Mouse (Mus musculus) adrenal gland, adult 10 weeks (tissue): ENCODE results near the gene Map2k7. TPM values are rescaled to one million over a fixed set of nuclear protein-coding genes. Genes with fewer than 3 reads are reported as not detected.

Experiments
- polyA plus RNA-seq: library from polyadenylated mRNA; stranded (reverse); fragments of 350-450 nt; fragmentation: Illumina TruSeq; extraction: RNeasy Lipid Tissue Mini Kit (QIAGEN cat#74804); gene quantifications from one replicate; pipeline ENCODE4 v1.2.3, GENCODE M21; 2014; ENCODE audit warnings: low read depth, low replicate concordance

Gene Map2k7
- polyA plus RNA-seq, result 8.6 TPM

DNA sequence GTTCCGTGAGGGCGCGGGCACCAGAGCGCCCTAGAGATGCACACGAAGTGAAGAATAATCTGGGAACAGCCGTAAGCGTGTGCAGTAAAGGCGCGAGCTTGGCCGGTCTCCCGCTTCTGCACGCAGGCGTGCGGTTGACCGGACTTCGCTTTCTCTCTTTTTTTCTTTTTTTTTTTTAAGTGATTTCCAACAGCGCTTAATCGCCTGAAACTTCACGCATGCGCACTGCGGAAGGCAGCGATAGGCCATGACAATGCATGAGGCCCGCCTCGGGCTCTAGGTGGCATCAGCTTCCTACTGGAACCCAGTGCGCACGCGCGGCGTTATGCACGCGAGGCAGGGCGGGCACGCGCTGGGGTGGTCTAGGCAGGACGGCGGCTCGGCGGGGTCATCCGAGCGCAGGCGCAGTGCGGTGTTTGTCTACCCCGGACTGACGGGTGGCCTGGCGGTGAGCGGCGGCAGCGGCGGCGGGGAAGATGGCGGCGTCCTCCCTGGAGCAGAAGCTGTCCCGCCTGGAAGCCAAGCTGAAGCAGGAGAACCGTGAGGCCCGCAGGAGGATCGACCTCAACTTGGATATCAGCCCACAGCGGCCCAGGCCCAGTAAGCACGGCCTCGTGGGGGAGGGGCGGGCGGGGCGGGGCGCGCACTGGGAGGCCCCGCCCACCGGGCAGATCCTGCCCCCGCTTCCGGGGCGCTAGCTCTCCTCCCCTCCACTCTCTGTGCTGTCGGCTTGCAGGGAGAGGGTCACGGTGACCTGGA is at the start of gene Map2k7, which contains the start of gene Gm49320:
Gene Map2k7, plus strand, starts transcription at position 307 of the 759 bp plus-strand sequence.
Gene Gm49320, plus strand, starts transcription at position 432 of the 759 bp plus-strand sequence.

DNA sequence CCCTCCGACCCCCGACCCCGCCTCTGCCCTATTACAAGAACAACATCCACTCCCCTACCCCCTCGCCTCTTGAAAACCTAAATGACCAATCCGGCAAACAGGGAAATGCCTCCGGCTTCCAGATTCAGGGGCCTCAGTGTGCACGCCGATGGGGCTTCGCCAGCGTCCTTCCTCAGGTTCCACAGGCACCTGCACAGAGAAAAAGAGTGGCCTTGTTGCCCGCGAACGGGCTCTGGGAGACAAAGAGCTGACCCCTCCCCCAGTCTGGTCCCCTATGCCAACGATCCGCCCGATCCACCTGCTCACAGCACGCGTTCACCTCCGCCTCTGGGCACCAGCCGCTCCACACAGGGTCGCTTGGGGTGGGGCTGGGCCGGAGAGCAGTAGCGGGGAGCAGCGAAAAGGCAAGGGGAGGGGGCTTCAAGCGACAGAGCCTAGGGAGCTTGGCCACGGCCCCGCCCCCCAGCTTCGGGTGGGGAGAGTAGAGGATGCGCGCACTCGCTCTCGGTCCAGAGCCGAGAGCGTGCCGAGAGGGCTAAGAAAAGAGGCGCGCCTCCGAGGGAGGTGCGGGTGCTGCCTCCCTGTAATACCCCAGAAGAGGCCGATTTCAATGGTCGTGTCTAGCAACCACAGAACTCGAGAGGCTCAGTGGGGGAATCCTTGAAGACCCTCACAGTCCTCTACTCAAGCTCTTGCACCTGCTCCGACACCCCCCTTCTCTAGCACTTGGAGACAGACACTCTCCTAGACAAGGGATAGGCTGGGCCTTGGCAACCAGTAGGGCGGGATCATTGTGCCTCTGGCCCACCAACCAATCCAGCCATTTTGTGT is 21.5 kb upstream of the Map2k7 start, which contains the start of gene Prr36:
Gene Prr36, minus strand, starts transcription at position 669 of the 831 bp plus-strand sequence.

DNA sequence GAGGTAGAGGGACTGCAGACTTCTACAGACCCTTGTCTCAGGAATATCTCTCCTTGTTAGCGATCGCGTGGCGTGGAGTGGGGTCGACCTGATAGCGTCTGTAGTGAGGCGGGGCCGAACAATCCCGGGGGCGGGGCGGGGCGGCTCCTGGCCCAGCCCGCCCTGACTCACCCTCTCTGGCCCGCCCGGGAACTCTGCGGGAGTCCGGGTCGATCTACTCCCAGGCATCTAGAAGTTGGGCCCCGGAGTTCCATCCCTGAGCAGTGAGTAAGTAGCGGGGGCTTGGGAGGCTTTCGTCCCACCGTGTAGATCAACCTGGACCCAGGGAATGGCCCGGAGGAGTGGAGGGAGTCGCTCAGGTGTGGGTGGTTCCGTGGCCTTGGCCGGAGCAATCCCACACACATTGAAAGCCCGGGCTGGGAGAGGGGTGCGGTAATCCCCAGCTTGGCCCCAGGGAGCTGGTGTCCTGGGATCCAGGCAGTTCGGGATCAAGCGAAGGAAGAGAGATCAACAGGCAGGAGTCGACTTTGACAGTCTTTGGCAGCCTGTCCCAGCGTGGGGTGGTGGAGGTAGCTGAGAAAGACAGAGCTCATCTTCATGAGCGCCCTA is 11.7 kb upstream of the Map2k7 start, which contains the start of gene Lrrc8e:
Gene Lrrc8e, plus strand, starts transcription at position 89 of the 609 bp plus-strand sequence.

DNA sequence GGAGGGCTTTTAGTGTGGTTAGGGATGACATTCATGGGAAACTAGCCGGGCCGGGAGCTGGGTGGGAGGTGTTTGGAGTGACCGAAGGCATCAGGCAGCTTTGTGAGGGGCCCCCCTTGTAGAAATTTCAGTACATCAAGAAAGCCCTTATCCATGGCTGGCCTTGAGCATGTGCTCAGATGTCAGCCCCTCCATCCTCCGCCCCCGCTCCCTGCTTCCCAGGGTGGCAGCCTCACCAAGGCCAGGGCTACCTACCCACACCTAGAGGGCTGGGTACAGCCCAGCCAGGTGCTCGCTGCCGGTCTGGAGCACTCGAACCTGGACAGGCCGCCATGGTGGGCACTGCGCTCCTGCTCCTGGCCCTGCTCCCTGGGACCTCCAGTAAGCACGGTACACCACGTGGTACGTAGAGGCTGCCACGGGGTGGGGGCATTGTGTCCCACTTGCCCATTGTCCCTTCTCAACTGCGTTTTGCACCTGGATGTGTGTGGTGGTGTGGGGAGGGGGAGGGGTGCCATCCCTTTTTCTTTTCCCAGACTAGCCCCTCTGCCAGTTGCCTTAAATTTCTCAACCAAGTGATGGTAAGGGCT is 9.5 kb downstream of the Map2k7 start, which contains the start of gene Tgfbr3l:
Gene Tgfbr3l, plus strand, starts transcription at position 264 of the 590 bp plus-strand sequence.

DNA sequence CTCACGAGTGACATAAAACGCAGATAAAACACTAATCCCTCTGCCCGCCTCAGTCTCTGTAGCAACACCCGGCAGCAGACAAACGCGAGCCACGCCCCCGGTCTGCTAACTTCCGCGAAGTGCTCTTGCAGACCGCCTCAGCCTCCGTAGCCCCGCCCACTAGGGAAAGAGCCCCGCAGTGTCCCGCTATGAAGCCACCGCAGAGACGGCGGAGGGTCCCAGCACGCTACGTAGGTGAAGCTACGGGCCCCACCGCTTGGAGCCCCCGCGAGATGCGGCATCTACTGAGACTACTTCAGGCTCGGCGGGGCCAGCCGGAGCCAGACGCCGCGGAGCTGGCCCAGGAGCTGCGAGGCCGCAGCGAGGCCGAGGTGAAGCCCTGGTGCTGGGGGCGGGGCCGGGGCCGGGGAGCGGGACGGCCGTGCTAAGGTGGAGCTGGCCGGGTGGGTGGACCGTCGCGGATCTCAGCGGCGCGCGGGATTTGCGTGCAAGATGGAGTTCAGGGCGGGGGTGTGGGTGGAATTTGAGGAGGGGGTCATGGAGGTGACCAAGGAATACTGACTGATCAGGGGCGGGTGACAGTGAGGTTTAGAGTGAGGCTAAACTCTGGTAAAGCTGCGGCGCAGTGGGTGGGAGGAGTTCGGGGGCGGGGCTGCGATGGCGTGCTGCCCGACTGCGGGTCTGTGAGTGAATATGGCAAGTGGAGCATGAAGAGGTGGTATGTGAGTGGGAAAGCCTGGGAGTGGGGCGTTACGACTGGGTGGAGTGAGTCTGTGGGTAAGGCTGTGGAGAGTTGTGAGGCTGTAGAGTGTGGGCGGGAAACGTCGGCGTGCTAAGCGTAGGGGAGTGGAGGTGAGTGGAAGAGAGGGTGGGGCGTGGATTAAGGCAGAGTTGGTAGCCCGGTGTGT is 14.6 kb downstream of the Map2k7 start, which contains the start of gene Snapc2:
Gene Snapc2, plus strand, starts transcription at position 147 of the 908 bp plus-strand sequence.

DNA sequence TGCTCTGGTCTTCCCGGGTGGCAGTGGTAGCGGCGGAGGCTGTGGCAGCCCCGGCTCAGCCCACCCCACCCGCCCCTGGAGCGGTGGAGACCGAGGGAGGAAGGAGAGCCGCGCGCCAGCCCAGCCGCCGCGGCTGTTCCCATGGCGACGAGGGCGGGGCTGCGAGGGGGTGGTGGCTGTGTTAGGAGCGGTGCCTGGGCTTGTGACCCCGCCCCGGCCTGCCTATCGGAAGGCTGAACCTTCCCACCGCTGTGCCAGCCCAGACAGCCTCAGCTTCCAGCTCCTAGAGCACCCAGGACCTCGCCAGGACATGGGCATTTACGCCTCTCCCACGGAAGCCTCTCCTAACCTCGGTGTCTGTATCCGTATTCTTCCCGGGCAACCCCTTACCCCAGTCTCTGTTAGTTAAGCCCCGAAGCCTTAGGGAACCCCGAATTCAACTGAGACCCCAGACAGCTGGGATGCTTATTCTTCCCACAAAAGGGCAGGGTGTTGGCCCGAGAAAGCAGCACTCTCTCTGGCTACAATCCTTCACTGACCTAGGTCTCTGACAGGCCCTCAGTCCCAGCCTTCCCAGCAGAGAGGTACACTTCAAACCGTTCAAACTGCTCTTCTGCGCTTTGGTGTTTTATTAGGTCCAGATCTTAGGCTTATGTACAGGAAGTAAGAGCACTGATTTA is 20.7 kb downstream of the Map2k7 start, which contains the start of gene Ctxn1:
Gene Ctxn1, minus strand, starts transcription at position 150 of the 680 bp plus-strand sequence.

DNA sequence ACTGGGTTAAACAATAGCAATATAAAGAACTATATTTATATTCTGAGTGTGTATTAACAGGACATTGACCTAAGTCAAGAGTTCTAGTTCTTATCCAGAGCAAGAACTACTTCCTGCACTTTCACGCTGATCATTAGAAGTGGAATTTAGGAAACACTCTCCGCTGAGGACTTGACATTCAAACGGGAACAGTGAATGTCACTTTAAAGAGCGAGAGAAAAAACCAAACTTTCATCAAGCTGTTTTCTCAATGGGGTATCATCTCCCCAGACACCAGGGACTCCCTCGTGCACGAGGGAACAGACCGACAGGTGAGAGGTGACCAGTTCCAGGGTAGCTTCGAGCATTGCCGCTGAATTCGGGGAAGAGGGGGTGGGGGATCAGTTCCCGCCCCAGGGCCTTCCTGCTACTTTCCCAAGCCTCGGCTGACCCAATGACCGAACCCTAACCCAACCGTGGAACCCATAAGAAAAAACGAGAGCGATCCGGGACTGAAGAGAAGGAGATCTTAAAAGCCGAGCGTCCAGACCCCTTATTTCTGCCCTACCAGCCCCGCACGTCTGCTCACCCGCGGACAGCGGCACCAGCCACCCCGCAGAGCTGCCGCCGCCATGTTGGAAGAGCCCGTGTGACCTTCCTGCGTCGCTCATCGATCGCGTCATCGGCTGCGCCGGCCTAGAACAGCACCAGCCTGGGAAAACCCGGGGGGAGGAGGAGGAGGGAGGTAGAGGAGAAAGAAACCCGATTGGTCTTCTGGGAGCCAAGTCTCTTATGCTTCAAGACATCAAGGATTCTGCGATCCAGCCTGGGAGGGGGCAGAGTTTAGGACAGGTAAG is 37.0 kb downstream of the Map2k7 start, which contains the start of gene Timm44:
Gene Timm44, minus strand, starts transcription at position 639 of the 836 bp plus-strand sequence.

Other genes with a start within 250 kb of the Map2k7 start
- gene Cd209f, start 132.9 kb upstream of the Map2k7 start, polyA plus RNA-seq, result 0.41 TPM
- gene Cd209g, start 104.6 kb upstream of the Map2k7 start, polyA plus RNA-seq, result not detected
- gene Evi5l, start 72.2 kb upstream of the Map2k7 start, polyA plus RNA-seq, result 5.2 TPM
- 0.52 TPM for gene Prr36, start 21.3 kb upstream of the Map2k7 start, polyA plus RNA-seq
- 10.5 TPM for gene Lrrc8e, start 11.9 kb upstream of the Map2k7 start, polyA plus RNA-seq
- gene Gm49320, start 125 bp downstream of the Map2k7 start, polyA plus RNA-seq, result not detected
- gene Tgfbr3l, start 9.5 kb downstream of the Map2k7 start, polyA plus RNA-seq, result 4.7 TPM
- gene Snapc2, start 14.3 kb downstream of the Map2k7 start, polyA plus RNA-seq, result 3.6 TPM
- 0.70 TPM for gene Ctxn1, start 20.5 kb downstream of the Map2k7 start, polyA plus RNA-seq
- 171 TPM for gene Timm44, start 37.2 kb downstream of the Map2k7 start, polyA plus RNA-seq
- gene Ccl25, start 86.5 kb downstream of the Map2k7 start, polyA plus RNA-seq, result 17.8 TPM
- 66.2 TPM for gene Elavl1, start 86.7 kb downstream of the Map2k7 start, polyA plus RNA-seq